Comparison of ENCODE assay signal across 9 mouse cellular contexts in genomic region chr11:78566775-78567174, GRCm38 (mm10). TPM values are rescaled to one million over a fixed set of nuclear protein-coding genes. Genes with fewer than 3 reads are reported as not detected.
DNase-seq lines count a peak whose midpoint lies in the region; ATAC-seq and TF ChIP-seq lines count a peak whose summit lies in the region.
"Had no signal": no experiment of that assay in that cellular context is flagged by ENCODE, and none has a peak within 500 bp of the region (broad histone marks: within the 10 kb centered on the region; RNA-seq: fewer than 3 reads in every experiment).

No protein-coding gene starts in this region.

- no peaks in the 10 kb centered on the region for H3K4me1 ChIP-seq in embryonic facial prominence, embryonic 14.5 days (ENCODE audit: control insufficient read depth, insufficient read depth, low read length)
- H3K4me1 ChIP-seq in embryonic facial prominence, embryonic 10.5 days = no peaks in the 10 kb centered on the region
- peaks cover 17% of the 10 kb centered on the region for H3K4me1 ChIP-seq in heart, embryonic 12.5 days (replicated peaks)
- no peaks in the 10 kb centered on the region for H3K4me1 ChIP-seq in midbrain, embryonic 15.5 days
- no peaks in the 10 kb centered on the region for H3K4me1 ChIP-seq in forebrain, postnatal 0 days (ENCODE audit: insufficient read depth)

- peak; percentile 13 for DNase-seq in embryonic facial prominence, embryonic 14.5 days (ENCODE audit: low spot score)
- DNase-seq in embryonic facial prominence, embryonic 10.5 days (ENCODE audit: low spot score) = no peak
- DNase-seq in kidney, postnatal 10 days = peak; percentile 48
- peak; percentile 38 to 65 for DNase-seq in lung, postnatal 4 days
- no peak for DNase-seq in cerebellum, postnatal 10 days
- no peak for DNase-seq in forebrain, postnatal 0 days

- H3K27ac ChIP-seq in embryonic facial prominence, embryonic 14.5 days (replicated peaks; ENCODE audit: low read depth, low read length) = no peak overlapping the region
- H3K27ac ChIP-seq in embryonic facial prominence, embryonic 10.5 days (replicated peaks) = no peak overlapping the region
- peak overlapping the region; percentile 28 for H3K27ac ChIP-seq in heart, embryonic 12.5 days (ENCODE audit: poor library complexity, severe bottlenecking)
- H3K27ac ChIP-seq in midbrain, embryonic 15.5 days = no peak overlapping the region
- no peak overlapping the region for H3K27ac ChIP-seq in forebrain, postnatal 0 days (ENCODE audit: low read depth, low read length)

- peaks cover 6% of the 10 kb centered on the region; the same call in 1 of the 2 replicates for H3K36me3 ChIP-seq in embryonic facial prominence, embryonic 14.5 days (ENCODE audit: control insufficient read depth, insufficient read depth, low read length)
- H3K36me3 ChIP-seq in embryonic facial prominence, embryonic 10.5 days (replicated peaks) = peaks cover 49% of the 10 kb centered on the region
- H3K36me3 ChIP-seq in heart, embryonic 12.5 days = peaks cover 36% of the 10 kb centered on the region
- H3K36me3 ChIP-seq in midbrain, embryonic 15.5 days (replicated peaks) = peaks cover 4% of the 10 kb centered on the region; the same call in 1 of the 2 replicates
- H3K36me3 ChIP-seq in forebrain, postnatal 0 days (ENCODE audit: insufficient read depth) = peaks cover 6% of the 10 kb centered on the region; the same call in 1 of the 2 replicates

- H3K9ac ChIP-seq in embryonic facial prominence, embryonic 14.5 days (ENCODE audit: low read depth, low read length) = no peak overlapping the region
- H3K9ac ChIP-seq in heart, embryonic 12.5 days = no peak overlapping the region
- no peak overlapping the region for H3K9ac ChIP-seq in midbrain, embryonic 15.5 days
- no peak overlapping the region for H3K9ac ChIP-seq in forebrain, postnatal 0 days

- H3K9me3 ChIP-seq in embryonic facial prominence, embryonic 14.5 days (ENCODE audit: control insufficient read depth, low read length) = no peaks in the 10 kb centered on the region
- H3K9me3 ChIP-seq in embryonic facial prominence, embryonic 10.5 days = no peaks in the 10 kb centered on the region
- no peaks in the 10 kb centered on the region for H3K9me3 ChIP-seq in heart, embryonic 12.5 days (replicated peaks)
- H3K9me3 ChIP-seq in midbrain, embryonic 15.5 days = no peaks in the 10 kb centered on the region
- no peaks in the 10 kb centered on the region for H3K9me3 ChIP-seq in forebrain, postnatal 0 days (ENCODE audit: low read length)

- no peak for TF ChIP-seq CTCF in forebrain, postnatal 0 days (IDR thresholded peaks at IDR 0.05; ENCODE audit: low read depth)

- no peak for ATAC-seq in embryonic facial prominence, embryonic 14.5 days (ENCODE audit: low read depth)
- ATAC-seq in heart, embryonic 12.5 days (ENCODE audit: insufficient number of reproducible peaks, low FRiP score) = peak; percentile 53
- ATAC-seq in midbrain, embryonic 15.5 days (replicated peaks) = no peak
- ATAC-seq in forebrain, postnatal 0 days = no peak

- WGBS in embryonic facial prominence, embryonic 14.5 days = 68% methylated on average over 6 of the region's 6 CpGs
- 70% methylated on average over 6 of the region's 6 CpGs for WGBS in embryonic facial prominence, embryonic 10.5 days
- 33% methylated on average over 6 of the region's 6 CpGs for WGBS in heart, embryonic 12.5 days
- 84% methylated on average over 6 of the region's 6 CpGs for WGBS in midbrain, embryonic 15.5 days
- whole genome bisulfite sequencing in forebrain, postnatal 0 days = 75% methylated on average over 6 of the region's 6 CpGs

- no peak overlapping the region for H3K4me3 ChIP-seq in embryonic facial prominence, embryonic 14.5 days (ENCODE audit: low read depth, low read length)
- no peak overlapping the region for H3K4me3 ChIP-seq in embryonic facial prominence, embryonic 10.5 days
- no peak overlapping the region for H3K4me3 ChIP-seq in heart, embryonic 12.5 days
- no peak overlapping the region for H3K4me3 ChIP-seq in midbrain, embryonic 15.5 days
- H3K4me3 ChIP-seq in forebrain, postnatal 0 days (ENCODE audit: low read depth, low read length) = no peak overlapping the region
- H3K4me3 ChIP-seq: erythroblast, embryonic 14.5 days had no signal

- H3K27me3 ChIP-seq in embryonic facial prominence, embryonic 14.5 days (replicated peaks; ENCODE audit: control insufficient read depth, insufficient read depth, low read length) = no peaks in the 10 kb centered on the region
- no peaks in the 10 kb centered on the region for H3K27me3 ChIP-seq in embryonic facial prominence, embryonic 10.5 days (replicated peaks; ENCODE audit: low read depth, poor library complexity, severe bottlenecking)
- H3K27me3 ChIP-seq in heart, embryonic 12.5 days (replicated peaks) = no peaks in the 10 kb centered on the region
- no peaks in the 10 kb centered on the region for H3K27me3 ChIP-seq in midbrain, embryonic 15.5 days (replicated peaks)
- H3K27me3 ChIP-seq in forebrain, postnatal 0 days (ENCODE audit: insufficient read depth, low read length) = no peaks in the 10 kb centered on the region

- no peak overlapping the region for H3K4me2 ChIP-seq in embryonic facial prominence, embryonic 14.5 days (ENCODE audit: low read depth, low read length)
- no peak overlapping the region for H3K4me2 ChIP-seq in heart, embryonic 12.5 days
- H3K4me2 ChIP-seq in midbrain, embryonic 15.5 days = no peak overlapping the region
- H3K4me2 ChIP-seq in forebrain, postnatal 0 days (ENCODE audit: low read depth) = no peak overlapping the region

RNA-seq across cellular contexts. Expression of gene Tmem97, which starts 16.2 kb away (rescaled TPM):
- polyA plus RNA-seq in embryonic facial prominence, embryonic 14.5 days (2014; fragmentation: Nextera tagmentation; extraction: Ambion mirVana) = 86.9 and 88.2 TPM in 2 replicates
- polyA plus RNA-seq in embryonic facial prominence, embryonic 10.5 days (2016; fragmentation: Nextera tagmentation; extraction: Ambion mirVana) = 89.6 and 96.6 TPM in 2 replicates
- 58.4 and 65.9 TPM in 2 replicates for polyA plus RNA-seq in heart, embryonic 12.5 days (2016; fragmentation: Nextera tagmentation; extraction: Ambion mirVana)
- polyA plus RNA-seq in midbrain, embryonic 15.5 days (2015; fragmentation: Nextera tagmentation; extraction: Ambion mirVana) = 35.0 and 35.4 TPM in 2 replicates
- 32.7 and 33.9 TPM in 2 replicates for total RNA-seq in forebrain, postnatal 0 days (2014; rRNA removed)
- 37.1 and 42.1 TPM in 2 replicates for polyA plus RNA-seq in forebrain, postnatal 0 days (2015; fragmentation: Nextera tagmentation; extraction: Ambion mirVana)

RNA-seq across cellular contexts. Expression of gene Ift20, which starts 30.6 kb away (rescaled TPM):
- 172 and 178 TPM in 2 replicates for polyA plus RNA-seq in embryonic facial prominence, embryonic 14.5 days (2014; fragmentation: Nextera tagmentation; extraction: Ambion mirVana)
- 84.2 and 95.2 TPM in 2 replicates for polyA plus RNA-seq in embryonic facial prominence, embryonic 10.5 days (2016; fragmentation: Nextera tagmentation; extraction: Ambion mirVana)
- polyA plus RNA-seq in heart, embryonic 12.5 days (2016; fragmentation: Nextera tagmentation; extraction: Ambion mirVana) = 96.2 and 104 TPM in 2 replicates
- 117 and 128 TPM in 2 replicates for polyA plus RNA-seq in midbrain, embryonic 15.5 days (2015; fragmentation: Nextera tagmentation; extraction: Ambion mirVana)
- total RNA-seq in forebrain, postnatal 0 days (2014; rRNA removed) = 106 and 119 TPM in 2 replicates
- polyA plus RNA-seq in forebrain, postnatal 0 days (2015; fragmentation: Nextera tagmentation; extraction: Ambion mirVana) = 124 and 140 TPM in 2 replicates

RNA-seq across cellular contexts. Expression of gene Tnfaip1, which starts 30.6 kb away (rescaled TPM):
- polyA plus RNA-seq in embryonic facial prominence, embryonic 14.5 days (2014; fragmentation: Nextera tagmentation; extraction: Ambion mirVana) = 76.0 and 83.0 TPM in 2 replicates
- polyA plus RNA-seq in embryonic facial prominence, embryonic 10.5 days (2016; fragmentation: Nextera tagmentation; extraction: Ambion mirVana) = 91.6 and 92.4 TPM in 2 replicates
- 80.1 and 83.8 TPM in 2 replicates for polyA plus RNA-seq in heart, embryonic 12.5 days (2016; fragmentation: Nextera tagmentation; extraction: Ambion mirVana)
- 64.2 and 70.0 TPM in 2 replicates for polyA plus RNA-seq in midbrain, embryonic 15.5 days (2015; fragmentation: Nextera tagmentation; extraction: Ambion mirVana)
- total RNA-seq in forebrain, postnatal 0 days (2014; rRNA removed) = 38.9 and 42.7 TPM in 2 replicates
- 54.6 and 66.3 TPM in 2 replicates for polyA plus RNA-seq in forebrain, postnatal 0 days (2015; fragmentation: Nextera tagmentation; extraction: Ambion mirVana)

RNA-seq across cellular contexts. Expression of gene Poldip2, which starts 54.8 kb away (rescaled TPM):
- polyA plus RNA-seq in embryonic facial prominence, embryonic 14.5 days (2014; fragmentation: Nextera tagmentation; extraction: Ambion mirVana) = 152 and 156 TPM in 2 replicates
- polyA plus RNA-seq in embryonic facial prominence, embryonic 10.5 days (2016; fragmentation: Nextera tagmentation; extraction: Ambion mirVana) = 175 and 178 TPM in 2 replicates
- polyA plus RNA-seq in heart, embryonic 12.5 days (2016; fragmentation: Nextera tagmentation; extraction: Ambion mirVana) = 146 TPM in 2 replicates
- 182 and 192 TPM in 2 replicates for polyA plus RNA-seq in midbrain, embryonic 15.5 days (2015; fragmentation: Nextera tagmentation; extraction: Ambion mirVana)
- total RNA-seq in forebrain, postnatal 0 days (2014; rRNA removed) = 139 and 157 TPM in 2 replicates
- polyA plus RNA-seq in forebrain, postnatal 0 days (2015; fragmentation: Nextera tagmentation; extraction: Ambion mirVana) = 165 and 175 TPM in 2 replicates

RNA-seq across cellular contexts. Expression of gene Tmem199, which starts 54.8 kb away (rescaled TPM):
- 39.0 and 39.8 TPM in 2 replicates for polyA plus RNA-seq in embryonic facial prominence, embryonic 14.5 days (2014; fragmentation: Nextera tagmentation; extraction: Ambion mirVana)
- polyA plus RNA-seq in embryonic facial prominence, embryonic 10.5 days (2016; fragmentation: Nextera tagmentation; extraction: Ambion mirVana) = 75.9 and 76.0 TPM in 2 replicates
- 49.6 and 49.9 TPM in 2 replicates for polyA plus RNA-seq in heart, embryonic 12.5 days (2016; fragmentation: Nextera tagmentation; extraction: Ambion mirVana)
- polyA plus RNA-seq in midbrain, embryonic 15.5 days (2015; fragmentation: Nextera tagmentation; extraction: Ambion mirVana) = 90.5 and 91.0 TPM in 2 replicates
- 64.8 and 73.2 TPM in 2 replicates for total RNA-seq in forebrain, postnatal 0 days (2014; rRNA removed)
- 84.2 and 86.0 TPM in 2 replicates for polyA plus RNA-seq in forebrain, postnatal 0 days (2015; fragmentation: Nextera tagmentation; extraction: Ambion mirVana)

Comparison
In these comparisons a context has a peak if more than half of its experiments do, and no peak if none do; other contexts are left out.
1. DNase-seq: peak in embryonic facial prominence, embryonic 14.5 days (single experiment), kidney, postnatal 10 days (single experiment) and lung, postnatal 4 days (2 of 2); none in embryonic facial prominence, embryonic 10.5 days (single experiment), cerebellum, postnatal 10 days (0 of 2) and forebrain, postnatal 0 days (single experiment).